Mouse (Mus musculus): ENCODE measurements around the gene Aprt. TPM values are rescaled to one million over a fixed set of nuclear protein-coding genes. Genes with fewer than 3 reads are reported as not detected.

Gene Aprt
- 10 to 100 TPM; 77.0 to 79.4 TPM for total RNA-seq (2023)

GRCm38 (mm10) chr8:122576648-122577022, at the start of gene Aprt:
Gene Aprt, minus strand, starts transcription at chr8:122576909.

GRCm38 (mm10) chr8:122622727-122623126, 46.0 kb upstream of the Aprt start, which contains the start of gene Pabpn1l:
Gene Pabpn1l, minus strand, starts transcription at chr8:122622739.

GRCm38 (mm10) chr8:122611295-122612133, 34.8 kb upstream of the Aprt start, which contains the start of the genes Galns and Trappc2l:
Gene Galns, minus strand, starts transcription at chr8:122611463.
Gene Trappc2l, plus strand, starts transcription at chr8:122611640.

GRCm38 (mm10) chr8:122567361-122568108, 9.2 kb downstream of the Aprt start, which contains the start of gene Cdt1:
Gene Cdt1, plus strand, starts transcription at chr8:122568015.

GRCm38 (mm10) chr8:122551265-122552051, 25.3 kb downstream of the Aprt start, which contains the start of gene Piezo1:
Gene Piezo1, minus strand, starts transcription at chr8:122551329.

Other genes with a start within 250 kb of the Aprt start
- gene Trhr2, start 216.2 kb downstream of the Aprt start, total RNA-seq (2023), result not detected
- 100 to 1,000 TPM; 104 to 105 TPM for gene Zc3h18, start 200.3 kb downstream of the Aprt start, total RNA-seq (2023)
- gene Il17c, start 154.9 kb downstream of the Aprt start, total RNA-seq (2023), result 1 to 10 TPM in 1 of 2 experiments, under 1 TPM in 1; 0.81 to 1.4 TPM
- 100 to 1,000 TPM; 297 to 328 TPM for gene Cyba, start 144.0 kb downstream of the Aprt start, total RNA-seq (2023)
- 1 to 10 TPM; 7.6 to 8.2 TPM for gene Mvd, start 133.5 kb downstream of the Aprt start, total RNA-seq (2023)
- 1 to 10 TPM in 1 of 2 experiments, under 1 TPM in 1; 0.87 to 2.5 TPM for gene Snai3, start 116.2 kb downstream of the Aprt start, total RNA-seq (2023)
- 10 to 100 TPM; 40.6 to 41.7 TPM for gene Rnf166, start 100.8 kb downstream of the Aprt start, total RNA-seq (2023)
- gene Ctu2, start 100.8 kb downstream of the Aprt start, total RNA-seq (2023), result 10 to 100 TPM; 66.0 to 71.3 TPM
- 10 to 100 TPM; 51.2 to 62.3 TPM for gene Piezo1, start 25.6 kb downstream of the Aprt start, total RNA-seq (2023)
- gene Cdt1, start 8.9 kb downstream of the Aprt start, total RNA-seq (2023), result 100 to 1,000 TPM; 117 to 146 TPM
- 10 to 100 TPM; 25.3 to 35.9 TPM for gene Galns, start 34.6 kb upstream of the Aprt start, total RNA-seq (2023)
- gene Trappc2l, start 34.7 kb upstream of the Aprt start, total RNA-seq (2023), result 10 to 100 TPM; 48.5 to 58.9 TPM
- under 1 TPM in 1 of 2 experiments, not detected in 1; 0.64 TPM for gene Pabpn1l, start 45.8 kb upstream of the Aprt start, total RNA-seq (2023)
- gene Cbfa2t3, start 122.2 kb upstream of the Aprt start, total RNA-seq (2023), result 10 to 100 TPM; 55.4 to 70.3 TPM
- gene Acsf3, start 198.6 kb upstream of the Aprt start, total RNA-seq (2023), result 10 to 100 TPM; 15.6 to 21.9 TPM

All from B cell, adult 67 days (primary cell).